Mouse (Mus musculus): ENCODE data around the gene Tmem151b. TPM values are rescaled to one million over a fixed set of nuclear protein-coding genes. Genes with fewer than 3 reads are reported as not detected.

The Tmem151b gene
- polyA plus RNA-seq, 1 experiment: 1.2 TPM

- Histone ChIP-seq H3ac (ENCODE audit: control insufficient read depth, insufficient read length, low read depth) (no peak overlapping the region), H3K4me3 (ENCODE audit: insufficient read depth, poor library complexity, severe bottlenecking) (no peak overlapping the region), H3K27me3 (ENCODE audit: control insufficient read depth, insufficient read depth, insufficient read length) (no peaks in the 10 kb centered on the region), H3K79me2 (ENCODE audit: control insufficient read depth, insufficient read depth) (peaks cover 44% of the 10 kb centered on the region), H3K79me3 (ENCODE audit: low read depth) (peaks cover 28% of the 10 kb centered on the region), H3K36me3 (ENCODE audit: control insufficient read depth, insufficient read depth) (peaks cover 21% of the 10 kb centered on the region)
- TF ChIP-seq MYOG (IDR thresholded peaks at IDR 0.05; ENCODE audit: control insufficient read depth, extremely low read depth, insufficient read length): no peak
- no peak for TF ChIP-seq FOSL1 (IDR thresholded peaks at IDR 0.05; ENCODE audit: insufficient read depth, low read length, poor library complexity, severe bottlenecking)
- no peak for TF ChIP-seq MAX (IDR thresholded peaks at IDR 0.05)
- no peak for TF ChIP-seq MYOD1 (IDR thresholded peaks at IDR 0.05; ENCODE audit: control insufficient read depth, insufficient read length, low read depth)
- no peak for TF ChIP-seq USF1 (IDR thresholded peaks at IDR 0.05; ENCODE audit: low read depth)
- TF ChIP-seq CTCF (IDR thresholded peaks at IDR 0.05; ENCODE audit: control insufficient read depth, insufficient read depth, insufficient read length): no peak
- no peak for TF ChIP-seq CEBPB (IDR thresholded peaks at IDR 0.05; ENCODE audit: low read depth)
Observed at GRCm38 (mm10) chr17:45575123-45575897, 25.8 kb upstream of the Tmem151b start.

- TF ChIP-seq CTCF (IDR thresholded peaks at IDR 0.05; ENCODE audit: control insufficient read depth, insufficient read depth, insufficient read length): no peak
- no peak for TF ChIP-seq MYOG (IDR thresholded peaks at IDR 0.05; ENCODE audit: control insufficient read depth, extremely low read depth, insufficient read length)
- TF ChIP-seq USF1 (IDR thresholded peaks at IDR 0.05; ENCODE audit: low read depth): no peak
- TF ChIP-seq MAX (IDR thresholded peaks at IDR 0.05): no peak
- no peak for TF ChIP-seq FOSL1 (IDR thresholded peaks at IDR 0.05; ENCODE audit: insufficient read depth, low read length, poor library complexity, severe bottlenecking)
- TF ChIP-seq CEBPB (IDR thresholded peaks at IDR 0.05; ENCODE audit: low read depth): no peak
- no peak for TF ChIP-seq MYOD1 (IDR thresholded peaks at IDR 0.05; ENCODE audit: control insufficient read depth, insufficient read length, low read depth)
- H3K4me3 ChIP-seq (ENCODE audit: insufficient read depth, poor library complexity, severe bottlenecking): peak overlapping the region; percentile 95
- H3K36me3 ChIP-seq (ENCODE audit: control insufficient read depth, insufficient read depth): peaks cover 32% of the 10 kb centered on the region
Observed at GRCm38 (mm10) chr17:45574129-45574761, 24.8 kb upstream of the Tmem151b start.

GRCm38 (mm10) chr17:45573780-45574123 lies 24.3 kb upstream of the Tmem151b start:
- TF ChIP-seq MYOG (IDR thresholded peaks at IDR 0.05; ENCODE audit: control insufficient read depth, extremely low read depth, insufficient read length): no peak
- TF ChIP-seq USF1 (IDR thresholded peaks at IDR 0.05; ENCODE audit: low read depth): no peak
- TF ChIP-seq CEBPB (IDR thresholded peaks at IDR 0.05; ENCODE audit: low read depth): no peak
- no peak for TF ChIP-seq MAX (IDR thresholded peaks at IDR 0.05)
- TF ChIP-seq MYOD1 (IDR thresholded peaks at IDR 0.05; ENCODE audit: control insufficient read depth, insufficient read length, low read depth): no peak
- no peak for TF ChIP-seq FOSL1 (IDR thresholded peaks at IDR 0.05; ENCODE audit: insufficient read depth, low read length, poor library complexity, severe bottlenecking)
- TF ChIP-seq CTCF (IDR thresholded peaks at IDR 0.05; ENCODE audit: control insufficient read depth, insufficient read depth, insufficient read length): no peak
- H3K79me2 ChIP-seq (ENCODE audit: control insufficient read depth, insufficient read depth): peaks cover 60% of the 10 kb centered on the region
- H3K4me3 ChIP-seq (ENCODE audit: insufficient read depth, poor library complexity, severe bottlenecking): peak overlapping the region; percentile 95

More at GRCm38 (mm10) chr17:45574129-45574761, 24.8 kb upstream of the Tmem151b start:
- Histone ChIP-seq H3K79me2 (ENCODE audit: control insufficient read depth, insufficient read depth) (peaks cover 55% of the 10 kb centered on the region), H3K79me3 (ENCODE audit: low read depth) (peaks cover 38% of the 10 kb centered on the region), H3K27me3 (ENCODE audit: control insufficient read depth, insufficient read depth, insufficient read length) (no peaks in the 10 kb centered on the region), H3ac (ENCODE audit: control insufficient read depth, insufficient read length, low read depth) (peak overlapping the region; percentile 78)

GRCm38 (mm10) chr17:45573087-45573779 lies 23.8 kb upstream of the Tmem151b start, which contains the start of gene Hsp90ab1:
TSS of gene Hsp90ab1 (minus strand) at chr17:45573271.
- TF ChIP-seq CTCF (IDR thresholded peaks at IDR 0.05; ENCODE audit: control insufficient read depth, insufficient read depth, insufficient read length) (no peak), MYOD1 (IDR thresholded peaks at IDR 0.05; ENCODE audit: control insufficient read depth, insufficient read length, low read depth) (peak; percentile 4)
- Histone ChIP-seq H3K79me3 (ENCODE audit: low read depth) (peaks cover 44% of the 10 kb centered on the region), H3K36me3 (ENCODE audit: control insufficient read depth, insufficient read depth) (peaks cover 42% of the 10 kb centered on the region), H3ac (ENCODE audit: control insufficient read depth, insufficient read length, low read depth) (peak within 1 kb of the TSS; percentile 87), H3K79me2 (ENCODE audit: control insufficient read depth, insufficient read depth) (peaks cover 65% of the 10 kb centered on the region), H3K4me3 (ENCODE audit: insufficient read depth, poor library complexity, severe bottlenecking) (peak within 1 kb of the TSS; percentile 95), H3K27me3 (ENCODE audit: control insufficient read depth, insufficient read depth, insufficient read length) (no peaks in the 10 kb centered on the region)

More at GRCm38 (mm10) chr17:45573780-45574123, 24.3 kb upstream of the Tmem151b start:
- Histone ChIP-seq H3K36me3 (ENCODE audit: control insufficient read depth, insufficient read depth) (peaks cover 37% of the 10 kb centered on the region), H3K27me3 (ENCODE audit: control insufficient read depth, insufficient read depth, insufficient read length) (no peaks in the 10 kb centered on the region), H3K79me3 (ENCODE audit: low read depth) (peaks cover 40% of the 10 kb centered on the region), H3ac (ENCODE audit: control insufficient read depth, insufficient read length, low read depth) (peak overlapping the region; percentile 78)
